11 mouse cellular contexts compared by ENCODE assay signal in genomic region chr10:77815514-77815913, GRCm38 (mm10). TPM values are rescaled to one million over a fixed set of nuclear protein-coding genes. Genes with fewer than 3 reads are reported as not detected.
DNase-seq lines count a peak whose midpoint lies in the region; ATAC-seq and TF ChIP-seq lines count a peak whose summit lies in the region.
"Had no signal": no experiment of that assay in that cellular context is flagged by ENCODE, and none has a peak within 500 bp of the region (broad histone marks: within the 10 kb centered on the region; RNA-seq: fewer than 3 reads in every experiment).

No protein-coding gene starts in this region.

- WGBS in limb, embryonic 11.5 days, result 28% methylated on average over 5 of the region's 5 CpGs

- H3K27me3 ChIP-seq in limb, embryonic 11.5 days (ENCODE audit: control insufficient read depth, insufficient read depth, low read length), result no peaks in the 10 kb centered on the region

- H3K4me3 ChIP-seq in left cerebral cortex, adult 2 months, result no peak overlapping the region
- H3K4me3 ChIP-seq in limb, embryonic 11.5 days (ENCODE audit: low read depth, low read length), result no peak overlapping the region
- H3K4me3 ChIP-seq: megakaryocyte, embryonic 14.5 days had no signal

- TF ChIP-seq CTCF in left cerebral cortex, adult 2 months (IDR thresholded peaks at IDR 0.05), result peak; percentile 52

- H3K9me3 ChIP-seq in limb, embryonic 11.5 days (ENCODE audit: control insufficient read depth, low read length), result no peaks in the 10 kb centered on the region

- H3K36me3 ChIP-seq in limb, embryonic 11.5 days (ENCODE audit: control insufficient read depth, insufficient read depth, low read length), result no peaks in the 10 kb centered on the region

- H3K9ac ChIP-seq in limb, embryonic 11.5 days (ENCODE audit: low read length), result no peak overlapping the region

- 0 out of 2 replicates have a peak, but pooled peaks cover 4% of the 10 kb centered on the region for H3K4me1 ChIP-seq in limb, embryonic 11.5 days (ENCODE audit: control insufficient read depth, insufficient read depth, low read length)

- DNase-seq in adrenal gland, postnatal 10 days, result peak; percentile 34
- DNase-seq in adrenal gland, adult 2 months, result no peak
- DNase-seq in left cerebral cortex, adult 2 months (ENCODE audit: extremely low spot score in 1 of 2, low spot score in 2 of 2), result peak in 1 of 2 experiments; percentile 21
- DNase-seq in left cerebral cortex, postnatal 10 days (ENCODE audit: extremely low spot score in 1 of 2, low spot score in 2 of 2), result no peak
- peak; percentile 12 for DNase-seq in adipocyte (ENCODE audit: low spot score)
- peak; percentile 66 for DNase-seq in limb, embryonic 11.5 days (ENCODE audit: low spot score)
- DNase-seq in thymus, postnatal 36 days, result peak; percentile 26 to 38
- no peak for DNase-seq in left cerebral cortex, adult 18-20 months (ENCODE audit: low spot score in 2 of 2)

- no peak overlapping the region for H3K4me2 ChIP-seq in limb, embryonic 11.5 days (ENCODE audit: low read depth, severe bottlenecking)

- no peak for ATAC-seq in limb, embryonic 11.5 days (ENCODE audit: insufficient number of reproducible peaks, low FRiP score, low TSS enrichment, low read depth)

- H3K27ac ChIP-seq in left cerebral cortex, adult 2 months, result no peak overlapping the region
- H3K27ac ChIP-seq in limb, embryonic 11.5 days (replicated peaks; ENCODE audit: low read depth, low read length), result no peak overlapping the region

- intact Hi-C loops in left cerebral cortex, adult 2 months (cut with DNase I), result no loop called here
- intact Hi-C loops in left cerebral cortex, postnatal 10 days (cut with DNase I), result no loop called here

RNA-seq across cellular contexts. Expression of gene Gm2696, which starts 1.0 kb away (rescaled TPM):
- not detected for total RNA-seq in adrenal gland, postnatal 10 days (2021)
- not detected for total RNA-seq in adrenal gland, adult 2 months (2021)
- polyA plus RNA-seq in adrenal gland, adult 2 months (2012; rRNA removed), result not detected in 2 replicates
- total RNA-seq in left cerebral cortex, adult 2 months (2021), result not detected
- not detected for total RNA-seq in left cerebral cortex, postnatal 10 days (2021)
- not detected in 2 replicates for polyA plus RNA-seq in limb, embryonic 11.5 days (2014; fragmentation: Nextera tagmentation; extraction: Ambion mirVana)
- total RNA-seq in left cerebral cortex, adult 18-20 months (2021), result not detected
- polyA plus RNA-seq: C2C12; frontal cortex, adult 2 months had no signal

RNA-seq across cellular contexts. Expression of gene Gm9507, which starts 3.9 kb away (rescaled TPM):
- not detected for total RNA-seq in adrenal gland, postnatal 10 days (2021)
- total RNA-seq in adrenal gland, adult 2 months (2021), result not detected
- 0.31 TPM in 1 of 2 replicates, not detected in the other for polyA plus RNA-seq in adrenal gland, adult 2 months (2012; rRNA removed)
- total RNA-seq in left cerebral cortex, adult 2 months (2021), result not detected
- total RNA-seq in left cerebral cortex, postnatal 10 days (2021), result not detected
- polyA plus RNA-seq in limb, embryonic 11.5 days (2014; fragmentation: Nextera tagmentation; extraction: Ambion mirVana), result not detected in 2 replicates
- total RNA-seq in left cerebral cortex, adult 18-20 months (2021), result not detected
- polyA plus RNA-seq: C2C12; frontal cortex, adult 2 months had no signal

RNA-seq across cellular contexts. Expression of gene Krtap10-4, which starts 11.4 kb away (rescaled TPM):
- not detected for total RNA-seq in adrenal gland, postnatal 10 days (2021)
- not detected for total RNA-seq in adrenal gland, adult 2 months (2021)
- not detected in 2 replicates for polyA plus RNA-seq in adrenal gland, adult 2 months (2012; rRNA removed)
- not detected for total RNA-seq in left cerebral cortex, adult 2 months (2021)
- total RNA-seq in left cerebral cortex, postnatal 10 days (2021), result not detected
- not detected in 2 replicates for polyA plus RNA-seq in limb, embryonic 11.5 days (2014; fragmentation: Nextera tagmentation; extraction: Ambion mirVana)
- total RNA-seq in left cerebral cortex, adult 18-20 months (2021), result not detected
- polyA plus RNA-seq: C2C12; frontal cortex, adult 2 months had no signal

RNA-seq across cellular contexts. Expression of gene Gm19668, which starts 16.6 kb away (rescaled TPM):
- total RNA-seq in adrenal gland, postnatal 10 days (2021), result not detected
- not detected for total RNA-seq in adrenal gland, adult 2 months (2021)
- polyA plus RNA-seq in adrenal gland, adult 2 months (2012; rRNA removed), result not detected in 2 replicates
- not detected for total RNA-seq in left cerebral cortex, adult 2 months (2021)
- total RNA-seq in left cerebral cortex, postnatal 10 days (2021), result not detected
- polyA plus RNA-seq in limb, embryonic 11.5 days (2014; fragmentation: Nextera tagmentation; extraction: Ambion mirVana), result not detected in 2 replicates
- not detected for total RNA-seq in left cerebral cortex, adult 18-20 months (2021)
- polyA plus RNA-seq: C2C12; frontal cortex, adult 2 months had no signal

RNA-seq across cellular contexts. Expression of gene Krtap10-10, which starts 20.2 kb away (rescaled TPM):
- total RNA-seq in adrenal gland, postnatal 10 days (2021), result not detected
- total RNA-seq in adrenal gland, adult 2 months (2021), result not detected
- polyA plus RNA-seq in adrenal gland, adult 2 months (2012; rRNA removed), result not detected in 2 replicates
- total RNA-seq in left cerebral cortex, adult 2 months (2021), result not detected
- not detected for total RNA-seq in left cerebral cortex, postnatal 10 days (2021)
- not detected in 2 replicates for polyA plus RNA-seq in limb, embryonic 11.5 days (2014; fragmentation: Nextera tagmentation; extraction: Ambion mirVana)
- not detected for total RNA-seq in left cerebral cortex, adult 18-20 months (2021)
- polyA plus RNA-seq: C2C12; frontal cortex, adult 2 months had no signal

Comparison
In these comparisons a context has a peak if more than half of its experiments do, and no peak if none do; other contexts are left out.
1. DNase-seq: peak in adrenal gland, postnatal 10 days (single experiment), adipocyte (single experiment), limb, embryonic 11.5 days (single experiment) and thymus, postnatal 36 days (2 of 2); none in adrenal gland, adult 2 months (single experiment), left cerebral cortex, postnatal 10 days (0 of 2) and left cerebral cortex, adult 18-20 months (0 of 2).